Mouse (Mus musculus): ENCODE data around the gene Srr.

Srr gene

DNA sequence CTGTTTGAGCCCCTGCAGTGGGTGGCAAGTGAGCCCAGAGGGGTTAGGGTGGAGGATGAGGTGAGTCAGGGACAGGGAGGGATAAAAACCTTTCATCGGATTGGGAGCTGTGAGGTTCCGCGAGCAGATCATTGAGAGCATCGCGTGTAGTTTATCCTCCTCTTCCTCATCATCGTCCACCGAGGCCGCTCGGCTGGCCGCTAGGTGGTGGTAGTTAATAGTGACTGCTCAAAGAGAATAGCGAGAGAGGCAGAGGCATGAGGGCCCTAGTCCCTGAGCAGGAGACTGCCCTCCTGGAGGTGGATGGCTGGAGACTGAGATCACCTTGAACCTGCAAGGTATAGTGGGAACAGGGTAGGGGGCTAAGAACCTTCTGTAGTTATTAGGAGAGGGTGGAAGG, 62.3 kb downstream of the Srr start:
- no peak for DNase-seq (ENCODE audit: low spot score)

DNA sequence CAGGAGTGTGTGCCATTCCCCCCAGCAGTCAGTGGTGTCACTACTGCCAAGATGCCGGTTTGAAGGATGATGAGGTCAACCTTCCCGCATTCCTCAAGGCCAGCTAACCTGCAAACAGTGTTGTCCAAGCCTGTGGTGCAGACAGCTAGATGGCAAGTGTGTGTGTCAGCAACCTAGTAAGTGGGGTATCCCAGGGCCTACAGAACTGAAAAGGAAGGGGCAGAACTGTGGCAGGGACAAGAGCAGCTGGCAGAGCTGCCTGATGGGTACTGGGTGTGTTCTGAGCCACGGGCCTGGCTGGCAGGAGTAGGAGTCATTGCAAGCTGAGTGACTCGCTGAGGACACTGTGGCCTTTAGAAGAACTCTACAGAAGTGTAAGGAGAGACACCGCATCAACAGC, 63.6 kb downstream of the Srr start:
- no peak for DNase-seq (ENCODE audit: low spot score)

DNA sequence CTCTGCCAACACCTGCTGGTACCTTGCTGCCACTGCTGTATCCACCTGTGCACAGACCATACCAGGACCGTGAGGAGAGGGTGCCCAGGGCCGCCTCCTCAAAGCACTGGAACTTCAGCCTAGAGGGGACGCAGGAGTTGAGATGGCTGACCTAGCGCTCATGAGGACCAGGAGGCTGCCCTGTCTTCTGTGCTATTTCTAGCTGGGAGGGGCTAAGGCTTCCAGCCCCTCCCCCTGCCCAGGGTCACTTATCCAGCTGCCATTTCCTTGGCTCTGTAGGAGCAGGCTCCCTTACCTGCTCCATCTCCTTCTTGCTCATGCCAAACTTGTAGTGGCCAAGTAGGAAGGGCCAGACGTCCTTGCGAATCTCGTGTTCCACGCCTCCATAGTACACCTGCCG, 68.0 kb downstream of the Srr start:
- no peak for DNase-seq (ENCODE audit: low spot score)
